Mouse (Mus musculus) testis, adult 2 months (tissue): ENCODE results near the gene Epha2.

ENCODE experiments used
- CTCF ChIP-seq: fragments of 200-500 bp; IDR thresholded peaks from 2 replicates; pipeline ENCODE4 v1.5.1; 2012; ENCODE audit warnings: low read depth, mild to moderate bottlenecking, inconsistent platforms, low read length, moderate library complexity; ENCODE audit not compliant: control insufficient read depth, insufficient read depth, insufficient replicate concordance
- POLR2A ChIP-seq: fragments of 200-500 bp; IDR thresholded peaks from 2 replicates; pipeline ENCODE4 v1.6.1; 2012; ENCODE audit warnings: low read depth, mild to moderate bottlenecking, inconsistent platforms, low read length, moderate library complexity; ENCODE audit not compliant: control insufficient read depth

- TF ChIP-seq CTCF, result no peak
- no peak for TF ChIP-seq POLR2A
Observed at GRCm38 (mm10) chr4:141316023-141316422, 15.0 kb downstream of the Epha2 start.
